Mouse (Mus musculus): Measurements from ENCODE around the gene Dcaf7. TPM values are rescaled to one million over a fixed set of nuclear protein-coding genes. Genes with fewer than 3 reads are reported as not detected.

Gene Dcaf7
- 152 and 179 TPM in 2 replicates for polyA plus RNA-seq (2015; fragmentation: Nextera tagmentation; extraction: Ambion mirVana)

GRCm38 (mm10) chr11:106036548-106037417 is at the start of gene Dcaf7:
Dcaf7 (plus strand) TSS chr11:106036872.
- Histone ChIP-seq H3K36me3 (ENCODE audit: control insufficient read depth, insufficient read depth, low read length) (no peaks in the 10 kb centered on the region), H3K27ac (ENCODE audit: low read depth, low read length) (peak within 1 kb of the TSS; percentile 96), H3K4me2 (ENCODE audit: low read length) (peak within 1 kb of the TSS; percentile 63), H3K27me3 (replicated peaks; ENCODE audit: control insufficient read depth, insufficient read depth, low read length) (no peaks in the 10 kb centered on the region), H3K4me1 (ENCODE audit: control insufficient read depth, insufficient read depth, low read depth, low read length) (peaks cover 28% of the 10 kb centered on the region), H3K9me3 (ENCODE audit: control insufficient read depth, low read length) (no peaks in the 10 kb centered on the region), H3K9ac (ENCODE audit: low read depth, low read length) (peak within 1 kb of the TSS; percentile 92), H3K4me3 (ENCODE audit: low read length) (peak within 1 kb of the TSS; percentile 89)
- 0% methylated on average over 66 of the region's 66 CpGs for WGBS
- ATAC-seq = peak; percentile 98

GRCm38 (mm10) chr11:105987446-105987845 is 49.2 kb upstream of the Dcaf7 start:
- no peak overlapping the region for H3K4me3 ChIP-seq (ENCODE audit: low read length)
- no peak overlapping the region for H3K9ac ChIP-seq (ENCODE audit: low read depth, low read length)
- no peak overlapping the region for H3K4me2 ChIP-seq (ENCODE audit: low read length)
- H3K36me3 ChIP-seq (ENCODE audit: control insufficient read depth, insufficient read depth, low read length) = no peaks in the 10 kb centered on the region
- 74% methylated on average over 6 of the region's 6 CpGs for WGBS
- H3K4me1 ChIP-seq (ENCODE audit: control insufficient read depth, insufficient read depth, low read depth, low read length) = no peaks in the 10 kb centered on the region
- ATAC-seq = no peak
- H3K9me3 ChIP-seq (ENCODE audit: control insufficient read depth, low read length) = no peaks in the 10 kb centered on the region
- H3K27me3 ChIP-seq (replicated peaks; ENCODE audit: control insufficient read depth, insufficient read depth, low read length) = no peaks in the 10 kb centered on the region
- H3K27ac ChIP-seq (ENCODE audit: low read depth, low read length) = no peak overlapping the region

GRCm38 (mm10) chr11:105989446-105989845 is 47.2 kb upstream of the Dcaf7 start:
- Histone ChIP-seq H3K4me2 (ENCODE audit: low read length) (no peak overlapping the region), H3K4me3 (ENCODE audit: low read length) (no peak overlapping the region), H3K4me1 (ENCODE audit: control insufficient read depth, insufficient read depth, low read depth, low read length) (no peaks in the 10 kb centered on the region), H3K27me3 (replicated peaks; ENCODE audit: control insufficient read depth, insufficient read depth, low read length) (no peaks in the 10 kb centered on the region), H3K9ac (ENCODE audit: low read depth, low read length) (no peak overlapping the region), H3K27ac (ENCODE audit: low read depth, low read length) (no peak overlapping the region), H3K9me3 (ENCODE audit: control insufficient read depth, low read length) (no peaks in the 10 kb centered on the region), H3K36me3 (ENCODE audit: control insufficient read depth, insufficient read depth, low read length) (no peaks in the 10 kb centered on the region)
- ATAC-seq = no peak
- 78% methylated on average over 6 of the region's 6 CpGs for WGBS

- H3K36me3 ChIP-seq (ENCODE audit: control insufficient read depth, insufficient read depth, low read length) = no peaks in the 10 kb centered on the region
- 63% methylated on average over 2 of the region's 2 CpGs for WGBS
- no peaks in the 10 kb centered on the region for H3K27me3 ChIP-seq (replicated peaks; ENCODE audit: control insufficient read depth, insufficient read depth, low read length)
- no peaks in the 10 kb centered on the region for H3K4me1 ChIP-seq (ENCODE audit: control insufficient read depth, insufficient read depth, low read depth, low read length)
- no peak for ATAC-seq
- H3K4me3 ChIP-seq (ENCODE audit: low read length) = no peak overlapping the region
- H3K9me3 ChIP-seq (ENCODE audit: control insufficient read depth, low read length) = no peaks in the 10 kb centered on the region
- no peak overlapping the region for H3K27ac ChIP-seq (ENCODE audit: low read depth, low read length)
- H3K4me2 ChIP-seq (ENCODE audit: low read length) = no peak overlapping the region
- H3K9ac ChIP-seq (ENCODE audit: low read depth, low read length) = no peak overlapping the region
Measured at GRCm38 (mm10) chr11:105990231-105990630, 46.4 kb upstream of the Dcaf7 start.

GRCm38 (mm10) chr11:105994375-105994774 is 42.3 kb upstream of the Dcaf7 start, which contains the start of gene Ace3:
Ace3 (plus strand) TSS chr11:105994675.
- Histone ChIP-seq H3K4me2 (ENCODE audit: low read length) (no peak within 1 kb of the TSS), H3K9me3 (ENCODE audit: control insufficient read depth, low read length) (no peaks in the 10 kb centered on the region), H3K4me1 (ENCODE audit: control insufficient read depth, insufficient read depth, low read depth, low read length) (no peaks in the 10 kb centered on the region), H3K27me3 (replicated peaks; ENCODE audit: control insufficient read depth, insufficient read depth, low read length) (no peaks in the 10 kb centered on the region), H3K27ac (ENCODE audit: low read depth, low read length) (no peak within 1 kb of the TSS), H3K9ac (ENCODE audit: low read depth, low read length) (no peak within 1 kb of the TSS), H3K4me3 (ENCODE audit: low read length) (no peak within 1 kb of the TSS), H3K36me3 (ENCODE audit: control insufficient read depth, insufficient read depth, low read length) (no peaks in the 10 kb centered on the region)
- ATAC-seq = no peak
- WGBS = 92% methylated on average over 3 of the region's 3 CpGs

- no peaks in the 10 kb centered on the region for H3K4me1 ChIP-seq (ENCODE audit: control insufficient read depth, insufficient read depth, low read depth, low read length)
- H3K27me3 ChIP-seq (replicated peaks; ENCODE audit: control insufficient read depth, insufficient read depth, low read length) = no peaks in the 10 kb centered on the region
- H3K36me3 ChIP-seq (ENCODE audit: control insufficient read depth, insufficient read depth, low read length) = no peaks in the 10 kb centered on the region
- H3K4me2 ChIP-seq (ENCODE audit: low read length) = no peak overlapping the region
- no peak for ATAC-seq
- H3K4me3 ChIP-seq (ENCODE audit: low read length) = no peak overlapping the region
- 93% methylated on average over 6 of the region's 6 CpGs for WGBS
- no peak overlapping the region for H3K27ac ChIP-seq (ENCODE audit: low read depth, low read length)
- H3K9me3 ChIP-seq (ENCODE audit: control insufficient read depth, low read length) = no peaks in the 10 kb centered on the region
- H3K9ac ChIP-seq (ENCODE audit: low read depth, low read length) = no peak overlapping the region
Measured at GRCm38 (mm10) chr11:106000062-106000461, 36.6 kb upstream of the Dcaf7 start.

GRCm38 (mm10) chr11:106001718-106002117 is 35.0 kb upstream of the Dcaf7 start:
- no peak overlapping the region for H3K27ac ChIP-seq (ENCODE audit: low read depth, low read length)
- ATAC-seq = no peak
- 53% methylated on average over 4 of the region's 4 CpGs for WGBS
- no peak overlapping the region for H3K4me2 ChIP-seq (ENCODE audit: low read length)
- no peaks in the 10 kb centered on the region for H3K27me3 ChIP-seq (replicated peaks; ENCODE audit: control insufficient read depth, insufficient read depth, low read length)
- H3K9me3 ChIP-seq (ENCODE audit: control insufficient read depth, low read length) = no peaks in the 10 kb centered on the region
- H3K9ac ChIP-seq (ENCODE audit: low read depth, low read length) = no peak overlapping the region
- H3K36me3 ChIP-seq (ENCODE audit: control insufficient read depth, insufficient read depth, low read length) = no peaks in the 10 kb centered on the region
- no peaks in the 10 kb centered on the region; the same call in 1 of the 2 replicates for H3K4me1 ChIP-seq (ENCODE audit: control insufficient read depth, insufficient read depth, low read depth, low read length)
- H3K4me3 ChIP-seq (ENCODE audit: low read length) = no peak overlapping the region

GRCm38 (mm10) chr11:106004576-106004975 is 32.1 kb upstream of the Dcaf7 start:
- ATAC-seq = no peak
- Histone ChIP-seq H3K9ac (ENCODE audit: low read depth, low read length) (no peak overlapping the region), H3K27ac (ENCODE audit: low read depth, low read length) (no peak overlapping the region), H3K9me3 (ENCODE audit: control insufficient read depth, low read length) (no peaks in the 10 kb centered on the region), H3K4me3 (ENCODE audit: low read length) (no peak overlapping the region), H3K4me2 (ENCODE audit: low read length) (no peak overlapping the region), H3K27me3 (replicated peaks; ENCODE audit: control insufficient read depth, insufficient read depth, low read length) (no peaks in the 10 kb centered on the region), H3K4me1 (ENCODE audit: control insufficient read depth, insufficient read depth, low read depth, low read length) (peaks cover 3% of the 10 kb centered on the region), H3K36me3 (ENCODE audit: control insufficient read depth, insufficient read depth, low read length) (no peaks in the 10 kb centered on the region)
- 79% methylated on average over 1 of the region's 1 CpGs for WGBS

- WGBS = 25% methylated on average over 5 of the region's 5 CpGs
- H3K4me3 ChIP-seq (ENCODE audit: low read length) = no peak overlapping the region
- H3K27ac ChIP-seq (ENCODE audit: low read depth, low read length) = no peak overlapping the region
- no peaks in the 10 kb centered on the region for H3K27me3 ChIP-seq (replicated peaks; ENCODE audit: control insufficient read depth, insufficient read depth, low read length)
- H3K4me2 ChIP-seq (ENCODE audit: low read length) = no peak overlapping the region
- H3K9ac ChIP-seq (ENCODE audit: low read depth, low read length) = no peak overlapping the region
- no peaks in the 10 kb centered on the region for H3K36me3 ChIP-seq (ENCODE audit: control insufficient read depth, insufficient read depth, low read length)
- no peaks in the 10 kb centered on the region for H3K9me3 ChIP-seq (ENCODE audit: control insufficient read depth, low read length)
- ATAC-seq = no peak
- H3K4me1 ChIP-seq (ENCODE audit: control insufficient read depth, insufficient read depth, low read depth, low read length) = peaks cover 3% of the 10 kb centered on the region
Measured at GRCm38 (mm10) chr11:106005970-106006369, 30.7 kb upstream of the Dcaf7 start.
